Comparison of ENCODE assay signal across 15 mouse cellular contexts in the genomic region with DNA sequence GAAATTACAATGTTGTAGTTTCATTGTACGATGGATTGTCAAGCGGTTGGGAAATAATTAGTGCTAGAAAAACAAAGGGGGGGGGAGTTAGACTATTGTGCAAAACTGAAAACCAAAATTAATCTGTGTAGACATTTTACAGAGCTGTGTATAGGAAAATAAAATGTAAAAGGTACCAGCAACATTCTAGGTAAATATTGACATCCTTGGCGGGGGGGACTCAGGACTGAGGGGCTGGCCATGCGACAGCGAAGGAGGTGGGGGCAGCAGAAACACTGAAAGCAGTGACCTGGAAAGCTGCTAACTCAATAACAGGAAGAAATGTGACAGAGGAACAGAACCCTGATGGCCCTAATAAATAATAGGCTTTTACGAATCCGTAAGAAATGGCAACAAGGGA.
"Had no signal": no experiment of that assay in that cellular context is flagged by ENCODE, and none has a peak within 500 bp of the region (broad histone marks: within the 10 kb centered on the region; RNA-seq: fewer than 3 reads in every experiment).

No protein-coding gene starts in this region.

- DNase-seq: heart, postnatal 10 days; heart, postnatal 14 days; heart, postnatal 36 days; heart, postnatal 4 days; kidney, adult 18-20 months; kidney, adult 2 months; kidney, adult 8-10 months; kidney, adult 9 months; kidney, postnatal 10 days; kidney, postnatal 14 days; kidney, postnatal 25 days; kidney, postnatal 36 days; kidney, postnatal 4 days; layer of hippocampus, adult 9-11 months; layer of hippocampus, postnatal 36 days had no signal
